Mouse (Mus musculus) neural tube, embryonic 11.5 days (tissue): ENCODE measurements around the gene Fpgs. TPM values are rescaled to one million over a fixed set of nuclear protein-coding genes. Genes with fewer than 3 reads are reported as not detected.

Source experiments
- ATAC-seq: fragments of 200-750 bp; cut with Nextera tagmentation; 2 replicates; pipeline ENCODE4 v1.8.0; 2017; ENCODE audit warnings: moderate number of reproducible peaks, mild to moderate bottlenecking, moderate TSS enrichment, moderate library complexity; ENCODE audit not compliant: insufficient read depth, low FRiP score, low TSS enrichment
- DNase-seq: peaks from one replicate; pipeline ENCODE4 v3.0.0-alpha.2; 2015; ENCODE audit warnings: low spot score
- H3K27ac ChIP-seq: fragments of 300-500 bp; sonication (generic); 2 replicates; pipeline ENCODE4 v1.5.1; 2014; ENCODE audit warnings: low read depth, mild to moderate bottlenecking, low read length
- H3K27me3 ChIP-seq: fragments of 300-500 bp; sonication (generic); 2 replicates; pipeline ENCODE4 v1.6.1; 2014; ENCODE audit warnings: mild to moderate bottlenecking, low read length, mixed read lengths; ENCODE audit not compliant: control insufficient read depth, insufficient read depth
- H3K36me3 ChIP-seq: fragments of 300-500 bp; sonication (generic); 2 replicates; pipeline ENCODE4 v1.6.1; 2014; ENCODE audit warnings: mild to moderate bottlenecking, low read length, moderate library complexity, mixed read lengths; ENCODE audit not compliant: control insufficient read depth, insufficient read depth
- H3K4me1 ChIP-seq: fragments of 300-500 bp; sonication (generic); 2 replicates; pipeline ENCODE4 v1.6.1; 2014; ENCODE audit warnings: low read length, mixed read lengths; ENCODE audit not compliant: control insufficient read depth, insufficient read depth
- H3K4me2 ChIP-seq: fragments of 300-500 bp; sonication (generic); 2 replicates; pipeline ENCODE4 v1.6.1; 2014; ENCODE audit warnings: low read depth, mild to moderate bottlenecking, moderate library complexity
- H3K4me3 ChIP-seq: fragments of 300-500 bp; sonication (generic); 2 replicates; pipeline ENCODE4 v1.5.1; 2014; ENCODE audit warnings: low read depth, low read length
- H3K9ac ChIP-seq: fragments of 300-500 bp; sonication (generic); 2 replicates; pipeline ENCODE4 v1.6.1; 2014; ENCODE audit warnings: mild to moderate bottlenecking, low read length
- H3K9me3 ChIP-seq: fragments of 300-500 bp; sonication (generic); 2 replicates; pipeline ENCODE4 v1.6.1; 2016; ENCODE audit warnings: low read length; ENCODE audit not compliant: control insufficient read depth
- WGBS: fragments of 180-500 bp; shearing (Covaris S2); extraction: QIAGEN DNeasy Blood & Tissue Kit; methylation state at CpG from one replicate; pipeline ENCODE4 v1.1.7; 2014; 5-methylcytosine and 5-hydroxymethylcytosine counted together
- polyA plus RNA-seq: library from polyadenylated mRNA; unstranded; fragments of >200 nt; fragmentation: Nextera tagmentation; extraction: Ambion mirVana; gene quantifications from 2 replicates; pipeline ENCODE4 v1.2.1, GENCODE M21; 2014

The Fpgs gene
- polyA plus RNA-seq, 1 experiment from 2014 or later = 19.4 TPM

DNA sequence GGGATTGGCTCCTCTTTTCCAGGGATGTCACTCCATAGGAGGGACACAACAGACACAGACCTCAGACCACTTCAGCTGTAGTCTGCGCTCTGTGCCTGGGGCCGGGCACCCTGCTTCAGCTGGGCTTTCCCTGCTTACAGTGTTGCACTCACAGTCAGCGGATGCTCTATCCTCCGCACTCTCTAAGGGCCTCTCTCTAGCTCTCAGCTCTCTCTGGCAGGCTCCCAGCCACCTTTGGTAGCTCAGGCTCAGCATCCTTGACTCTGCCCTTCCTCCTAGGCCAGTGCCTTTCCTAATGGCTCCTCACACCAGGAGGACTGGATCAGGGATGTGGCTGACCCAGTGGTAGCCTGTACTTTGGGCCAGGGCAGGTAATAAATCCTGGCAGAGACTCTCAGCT, 28.0 kb upstream of the Fpgs start:
- no peaks in the 10 kb centered on the region for H3K9me3 ChIP-seq
- WGBS = 70% methylated on average over 4 of the region's 4 CpGs
- no peaks in the 10 kb centered on the region for H3K27me3 ChIP-seq
- H3K4me3 ChIP-seq = no peak overlapping the region
- H3K27ac ChIP-seq = no peak overlapping the region
- H3K9ac ChIP-seq = no peak overlapping the region; the same call in 1 of the 2 replicates
- no peaks in the 10 kb centered on the region for H3K36me3 ChIP-seq
- ATAC-seq (no peak), DNase-seq (no peak)
- H3K4me1 ChIP-seq = peaks cover 6% of the 10 kb centered on the region; the same call in 1 of the 2 replicates
- no peak overlapping the region for H3K4me2 ChIP-seq

GRCm38 (mm10) chr2:32730854-32731253, 26.9 kb upstream of the Fpgs start:
- DNase-seq (peak; percentile 57), ATAC-seq (no peak)
- Histone ChIP-seq H3K9ac (no peak overlapping the region), H3K4me2 (0 out of 2 replicates have a peak overlapping the region, but pooled peaks have one; percentile 17), H3K27ac (no peak overlapping the region), H3K4me3 (no peak overlapping the region), H3K36me3 (no peaks in the 10 kb centered on the region), H3K9me3 (no peaks in the 10 kb centered on the region), H3K4me1 (peaks cover 6% of the 10 kb centered on the region; the same call in 1 of the 2 replicates), H3K27me3 (no peaks in the 10 kb centered on the region)
- 40% methylated on average over 11 of the region's 11 CpGs for WGBS

DNA sequence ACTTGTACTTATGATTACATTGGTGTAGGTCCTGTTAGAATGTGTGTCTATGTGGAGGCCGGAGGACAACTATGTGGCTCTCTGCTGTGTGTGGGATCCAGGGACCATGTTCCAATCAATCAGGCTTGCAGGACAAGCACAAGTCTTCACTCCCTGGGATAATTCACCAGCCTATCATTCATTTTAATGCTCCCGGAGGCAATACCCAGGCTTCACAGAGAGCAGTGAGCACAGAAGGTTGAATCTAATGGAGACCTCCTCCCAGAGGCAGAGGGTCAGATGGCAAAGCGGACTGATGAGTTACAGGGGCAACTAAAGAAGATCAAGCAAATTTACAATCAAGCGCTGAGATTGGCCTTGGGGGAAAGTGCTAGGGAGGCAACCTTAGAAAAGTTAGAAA, 25.6 kb upstream of the Fpgs start:
- 61% methylated on average over 4 of the region's 4 CpGs for WGBS
- Histone ChIP-seq H3K9me3 (no peaks in the 10 kb centered on the region), H3K4me3 (no peak overlapping the region), H3K27ac (no peak overlapping the region), H3K9ac (no peak overlapping the region), H3K4me2 (no peak overlapping the region), H3K4me1 (peaks cover 6% of the 10 kb centered on the region; the same call in 1 of the 2 replicates), H3K36me3 (no peaks in the 10 kb centered on the region), H3K27me3 (no peaks in the 10 kb centered on the region)
- DNase-seq (no peak), ATAC-seq (no peak)

DNA sequence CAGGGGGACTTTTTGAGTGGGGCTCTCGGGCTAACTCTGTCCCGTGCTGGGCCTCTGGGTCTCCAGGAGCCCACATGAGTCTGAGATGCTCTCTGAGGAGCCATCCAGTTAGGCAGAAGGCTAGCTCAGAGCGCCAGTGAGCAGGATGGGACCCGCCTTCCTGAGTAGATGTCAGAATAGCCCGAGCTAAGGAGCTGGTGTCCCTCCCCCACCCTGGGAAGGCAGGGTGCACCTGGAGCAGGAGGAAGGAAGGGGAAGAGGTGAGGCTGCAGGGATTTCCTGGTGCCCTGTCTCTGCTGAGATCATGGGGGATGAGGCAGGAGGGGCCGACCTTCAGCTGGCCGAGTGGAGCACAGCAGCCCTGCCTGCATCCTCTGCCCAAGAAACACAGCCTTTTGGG, 24.5 kb upstream of the Fpgs start:
- peaks cover 6% of the 10 kb centered on the region; the same call in 1 of the 2 replicates for H3K4me1 ChIP-seq
- ATAC-seq = no peak
- no peak for DNase-seq
- H3K27ac ChIP-seq = no peak overlapping the region
- H3K4me2 ChIP-seq = peak overlapping the region; percentile 2; the same call in 1 of the 2 replicates
- no peaks in the 10 kb centered on the region for H3K27me3 ChIP-seq
- 0 out of 2 replicates have a peak overlapping the region, but pooled peaks have one; percentile 0 for H3K4me3 ChIP-seq
- WGBS = 50% methylated on average over 7 of the region's 7 CpGs
- no peak overlapping the region for H3K9ac ChIP-seq
- no peaks in the 10 kb centered on the region for H3K36me3 ChIP-seq
- no peaks in the 10 kb centered on the region for H3K9me3 ChIP-seq

GRCm38 (mm10) chr2:32727435-32727834, 23.5 kb upstream of the Fpgs start:
- no peaks in the 10 kb centered on the region for H3K27me3 ChIP-seq
- H3K4me3 ChIP-seq = no peak overlapping the region; the same call in 1 of the 2 replicates
- peak overlapping the region; percentile 47; the same call in 1 of the 2 replicates for H3K9ac ChIP-seq
- H3K36me3 ChIP-seq = no peaks in the 10 kb centered on the region
- H3K27ac ChIP-seq = no peak overlapping the region
- peaks cover 3% of the 10 kb centered on the region; the same call in 1 of the 2 replicates for H3K4me1 ChIP-seq
- 2% methylated on average over 16 of the region's 16 CpGs for WGBS
- peak; percentile 93 for ATAC-seq
- H3K9me3 ChIP-seq = no peaks in the 10 kb centered on the region
- H3K4me2 ChIP-seq = peak overlapping the region; percentile 42
- peak; percentile 93 for DNase-seq

DNA sequence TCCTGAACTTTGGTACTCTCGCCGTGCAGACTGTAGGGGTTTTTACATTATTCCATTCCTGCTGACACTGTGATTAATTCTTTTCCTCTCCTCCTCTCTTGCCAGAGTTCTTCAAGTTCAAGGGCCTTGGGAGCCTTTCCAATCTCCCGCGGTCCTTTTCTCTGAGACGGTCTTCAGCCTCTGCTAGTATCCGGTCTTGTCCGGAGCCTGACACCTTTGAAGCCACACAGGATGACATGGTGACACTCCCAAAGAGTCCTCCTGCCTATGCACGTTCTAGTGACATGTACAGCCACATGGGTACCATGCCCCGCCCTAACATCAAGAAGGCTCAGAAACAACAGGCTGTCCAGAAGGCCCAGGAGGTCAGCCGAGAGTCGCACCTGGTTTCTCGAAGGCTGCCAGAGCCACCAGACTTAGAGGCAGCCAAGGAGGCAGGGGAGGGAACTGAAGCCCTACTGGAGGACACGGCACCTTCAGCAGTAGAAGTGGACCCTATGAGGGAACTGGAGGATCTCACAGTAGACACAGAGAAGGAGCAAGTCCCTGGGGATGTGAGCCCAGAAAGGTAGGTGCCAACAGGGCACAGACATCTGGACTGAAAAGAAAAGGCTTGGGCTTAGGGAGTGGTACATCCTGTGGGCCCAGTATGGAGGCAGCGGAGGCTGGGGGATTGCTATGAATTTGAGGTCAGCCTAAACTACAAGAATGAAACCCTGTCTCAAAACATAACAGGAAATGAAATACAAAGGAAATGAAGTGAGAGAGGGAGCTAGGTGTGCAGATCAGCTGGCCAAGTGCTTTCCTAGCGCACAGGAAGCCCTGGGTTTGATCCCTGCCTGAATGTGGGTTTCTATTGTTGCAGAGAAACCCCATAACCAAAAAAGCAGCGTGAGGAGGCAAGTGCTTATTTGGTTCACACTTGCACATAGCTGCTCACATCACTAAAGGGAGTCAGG, 21.2 kb upstream of the Fpgs start:
- H3K9ac ChIP-seq = no peak overlapping the region
- H3K4me1 ChIP-seq = peaks cover 6% of the 10 kb centered on the region
- ATAC-seq (no peak), DNase-seq (no peak)
- H3K27ac ChIP-seq = no peak overlapping the region
- no peak overlapping the region for H3K4me3 ChIP-seq
- no peaks in the 10 kb centered on the region for H3K27me3 ChIP-seq
- WGBS = 84% methylated on average over 16 of the region's 16 CpGs
- H3K36me3 ChIP-seq = no peaks in the 10 kb centered on the region
- no peak overlapping the region for H3K4me2 ChIP-seq
- no peaks in the 10 kb centered on the region for H3K9me3 ChIP-seq

DNA sequence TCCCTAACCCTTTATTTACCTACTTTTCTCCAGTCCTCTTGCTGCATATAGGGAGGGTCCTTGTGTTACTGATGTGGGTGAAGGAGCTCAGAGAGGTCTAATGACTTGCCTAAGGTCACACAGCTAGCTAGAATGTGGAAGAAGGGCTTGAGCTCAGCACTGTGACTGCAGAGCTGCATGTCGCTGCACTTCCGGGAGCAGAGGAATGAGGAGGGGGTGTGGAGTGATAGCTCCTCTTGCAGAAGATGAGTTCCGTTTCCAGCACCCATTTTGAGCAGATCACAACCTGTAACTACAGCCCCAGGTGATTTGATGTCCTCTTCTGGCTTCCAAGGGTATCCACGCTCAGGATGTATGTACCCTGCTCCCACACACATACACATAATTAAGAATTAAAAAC, 20.2 kb upstream of the Fpgs start:
- 86% methylated on average over 4 of the region's 4 CpGs for WGBS
- no peak for DNase-seq

DNA sequence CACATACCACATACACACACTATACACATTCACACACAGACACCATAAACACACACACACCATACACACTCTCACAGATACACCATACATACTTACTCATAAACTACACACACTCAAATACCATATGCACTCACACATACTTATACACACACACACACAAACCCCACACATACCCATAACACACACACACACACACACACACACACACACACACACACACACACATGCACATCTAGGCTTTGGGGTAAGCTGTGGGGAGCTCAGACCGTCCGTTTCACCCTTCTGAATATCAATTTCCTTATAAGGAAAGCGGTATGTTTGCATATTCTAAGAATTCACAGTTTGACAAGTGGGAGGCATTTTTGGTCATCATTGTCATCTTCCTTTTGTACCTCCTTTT, 18.6 kb upstream of the Fpgs start:
- no peak overlapping the region for H3K9ac ChIP-seq
- no peak for DNase-seq
- H3K36me3 ChIP-seq = no peaks in the 10 kb centered on the region
- WGBS = 84% methylated on average over 3 of the region's 3 CpGs
- no peak overlapping the region for H3K4me3 ChIP-seq
- ATAC-seq = no peak
- H3K27ac ChIP-seq = no peak overlapping the region
- no peaks in the 10 kb centered on the region for H3K9me3 ChIP-seq
- no peaks in the 10 kb centered on the region for H3K27me3 ChIP-seq
- H3K4me1 ChIP-seq = peaks cover 5% of the 10 kb centered on the region
- H3K4me2 ChIP-seq = no peak overlapping the region

More for the DNA sequence above, 20.2 kb upstream of the Fpgs start:
- Histone ChIP-seq H3K27ac (no peak overlapping the region), H3K4me3 (no peak overlapping the region), H3K9me3 (no peaks in the 10 kb centered on the region), H3K36me3 (no peaks in the 10 kb centered on the region), H3K4me2 (no peak overlapping the region), H3K27me3 (no peaks in the 10 kb centered on the region), H3K4me1 (peaks cover 6% of the 10 kb centered on the region), H3K9ac (no peak overlapping the region)
- ATAC-seq = no peak

- Histone ChIP-seq H3K27me3 (no peaks in the 10 kb centered on the region), H3K9me3 (no peaks in the 10 kb centered on the region), H3K4me1 (peaks cover 4% of the 10 kb centered on the region), H3K4me3 (no peak overlapping the region), H3K4me2 (no peak overlapping the region), H3K9ac (no peak overlapping the region), H3K36me3 (no peaks in the 10 kb centered on the region), H3K27ac (no peak overlapping the region)
- ATAC-seq = no peak
- DNase-seq = no peak
- 65% methylated on average over 6 of the region's 6 CpGs for WGBS
These were observed 18.1 kb upstream of the Fpgs start for GRCm38 (mm10) chr2:32722046-32722445.
